ENCODE assay signal across 8 mouse cellular contexts in the genomic region with DNA sequence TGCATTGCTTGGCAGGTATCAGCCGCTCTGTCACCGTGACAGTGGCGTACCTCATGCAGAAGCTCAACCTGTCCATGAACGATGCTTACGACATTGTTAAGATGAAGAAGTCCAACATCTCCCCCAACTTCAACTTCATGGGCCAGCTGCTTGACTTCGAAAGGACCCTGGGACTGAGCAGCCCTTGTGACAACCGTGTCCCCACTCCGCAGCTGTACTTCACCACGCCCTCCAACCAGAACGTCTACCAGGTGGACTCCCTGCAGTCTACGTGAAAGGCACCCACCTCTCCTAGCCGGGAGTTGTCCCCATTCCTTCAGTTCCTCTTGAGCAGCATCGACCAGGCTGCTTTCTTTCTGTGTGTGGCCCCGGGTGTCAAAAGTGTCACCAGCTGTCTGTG. TPM values are rescaled to one million over a fixed set of nuclear protein-coding genes. Genes with fewer than 3 reads are reported as not detected.
DNase-seq lines count a peak whose midpoint lies in the region; ATAC-seq lines count a peak whose summit lies in the region.

No protein-coding gene starts in this region.

- no peaks in the 10 kb centered on the region for H3K9me3 ChIP-seq in heart, embryonic 10.5 days
- H3K9me3 ChIP-seq in embryonic facial prominence, embryonic 14.5 days (ENCODE audit: control insufficient read depth, low read length): no peaks in the 10 kb centered on the region

- peak overlapping the region; percentile 88 for H3K9ac ChIP-seq in embryonic facial prominence, embryonic 14.5 days (ENCODE audit: low read depth, low read length)

- H3K36me3 ChIP-seq in heart, embryonic 10.5 days: peaks cover 19% of the 10 kb centered on the region
- peaks cover 6% of the 10 kb centered on the region for H3K36me3 ChIP-seq in embryonic facial prominence, embryonic 14.5 days (ENCODE audit: control insufficient read depth, insufficient read depth, low read length)

- peak overlapping the region; percentile 93 for H3K4me3 ChIP-seq in heart, embryonic 10.5 days
- H3K4me3 ChIP-seq in embryonic facial prominence, embryonic 14.5 days (ENCODE audit: low read depth, low read length): peak overlapping the region; percentile 75

- no peaks in the 10 kb centered on the region for H3K27me3 ChIP-seq in heart, embryonic 10.5 days (ENCODE audit: insufficient read depth, poor library complexity, severe bottlenecking)
- H3K27me3 ChIP-seq in embryonic facial prominence, embryonic 14.5 days (replicated peaks; ENCODE audit: control insufficient read depth, insufficient read depth, low read length): no peaks in the 10 kb centered on the region

- peak overlapping the region; percentile 90 for H3K4me2 ChIP-seq in embryonic facial prominence, embryonic 14.5 days (ENCODE audit: low read depth, low read length)

- H3K4me1 ChIP-seq in heart, embryonic 10.5 days: peaks cover 36% of the 10 kb centered on the region
- H3K4me1 ChIP-seq in embryonic facial prominence, embryonic 14.5 days (ENCODE audit: control insufficient read depth, insufficient read depth, low read length): peaks cover 32% of the 10 kb centered on the region

- no peak for ATAC-seq in embryonic facial prominence, embryonic 14.5 days (ENCODE audit: low read depth)

- no peak for DNase-seq in heart, embryonic 10.5 days (ENCODE audit: low spot score)
- DNase-seq in heart, adult 8-10 months (ENCODE audit: low spot score): no peak
- DNase-seq in B cell, adult 2 months: peak; percentile 28 to 37
- no peak for DNase-seq in embryonic facial prominence, embryonic 14.5 days (ENCODE audit: low spot score)
- peak; percentile 34 for DNase-seq in kidney, postnatal 10 days
- peak; percentile 33 for DNase-seq in naive thymus-derived CD4-positive, alpha-beta T cell, adult 2 months (ENCODE audit: low read depth)
- no peak for DNase-seq in frontal cortex, postnatal 14 days (ENCODE audit: low spot score in 2 of 2)
- DNase-seq in frontal cortex, postnatal 25 days (ENCODE audit: low spot score in 2 of 2): no peak

- peak overlapping the region; percentile 98 for H3K27ac ChIP-seq in heart, embryonic 10.5 days
- peak overlapping the region; percentile 98 for H3K27ac ChIP-seq in embryonic facial prominence, embryonic 14.5 days (replicated peaks; ENCODE audit: low read depth, low read length)

- WGBS in heart, embryonic 10.5 days: 46% methylated on average over 14 of the region's 14 CpGs
- 21% methylated on average over 14 of the region's 14 CpGs for WGBS in embryonic facial prominence, embryonic 14.5 days

RNA-seq across cellular contexts. Expression of a gene that starts 3.0 kb away (rescaled TPM):
- 58.5 and 65.3 TPM in 2 replicates for polyA plus RNA-seq in heart, embryonic 10.5 days (2016; fragmentation: Nextera tagmentation; extraction: Ambion mirVana)
- 10 to 100 TPM; 12.9 to 18.7 (median 15.2) TPM for total RNA-seq in heart, adult 8-10 months (2022)
- 65.2 and 79.7 TPM in 2 replicates for polyA plus RNA-seq in embryonic facial prominence, embryonic 14.5 days (2014; fragmentation: Nextera tagmentation; extraction: Ambion mirVana)

Comparison
In these comparisons a context has a peak if more than half of its experiments do, and no peak if none do; other contexts are left out.
1. DNase-seq: peak in B cell, adult 2 months (2 of 2), kidney, postnatal 10 days (single experiment) and naive thymus-derived CD4-positive, alpha-beta T cell, adult 2 months (single experiment); none in heart, embryonic 10.5 days (single experiment), heart, adult 8-10 months (single experiment), embryonic facial prominence, embryonic 14.5 days (single experiment), frontal cortex, postnatal 14 days (0 of 2) and frontal cortex, postnatal 25 days (0 of 2).